Mouse (Mus musculus) liver, embryonic 15.5 days (tissue): Measurements from ENCODE around the gene Taf10. TPM values are rescaled to one million over a fixed set of nuclear protein-coding genes. Genes with fewer than 3 reads are reported as not detected.
"Not testable (repeated sequence)": the region's sequence is repeated elsewhere in the genome, so short reads cannot be mapped to it uniquely, and the experiment has no call there.

Experiments
- ATAC-seq: fragments of 200-750 bp; cut with Nextera tagmentation; 2 replicates; pipeline ENCODE4 v1.8.0; 2017; ENCODE audit warnings: moderate number of reproducible peaks, mild to moderate bottlenecking, moderate library complexity; ENCODE audit not compliant: insufficient read depth
- H3K27ac ChIP-seq: fragments of 300-500 bp; sonication (generic); replicated peaks from 2 replicates; pipeline ENCODE4 v1.5.1; 2015; ENCODE audit warnings: mild to moderate bottlenecking, inconsistent platforms
- H3K27me3 ChIP-seq: fragments of 300-500 bp; sonication (generic); 2 replicates; pipeline ENCODE4 v1.6.1; 2015; ENCODE audit warnings: mild to moderate bottlenecking, inconsistent platforms
- H3K36me3 ChIP-seq: fragments of 300-500 bp; sonication (generic); replicated peaks from 2 replicates; pipeline ENCODE4 v1.6.1; 2015; ENCODE audit warnings: moderate library complexity, mild to moderate bottlenecking, inconsistent platforms
- H3K4me1 ChIP-seq: fragments of 300-500 bp; sonication (generic); replicated peaks from 2 replicates; pipeline ENCODE4 v1.6.1; 2015; ENCODE audit warnings: inconsistent platforms
- H3K4me2 ChIP-seq: fragments of 300-500 bp; sonication (generic); 2 replicates; pipeline ENCODE4 v1.6.1; 2015; ENCODE audit warnings: moderate library complexity, mild to moderate bottlenecking, inconsistent platforms
- H3K4me3 ChIP-seq: fragments of 300-500 bp; sonication (generic); replicated peaks from 2 replicates; pipeline ENCODE4 v1.5.1; 2015; ENCODE audit warnings: mild to moderate bottlenecking, inconsistent platforms
- H3K9ac ChIP-seq: fragments of 300-500 bp; sonication (generic); 2 replicates; pipeline ENCODE4 v1.6.1; 2015; ENCODE audit warnings: moderate library complexity, mild to moderate bottlenecking, inconsistent platforms
- H3K9me3 ChIP-seq: fragments of 300-500 bp; sonication (generic); replicated peaks from 2 replicates; pipeline ENCODE4 v1.6.1; 2016; ENCODE audit warnings: inconsistent platforms
- WGBS: fragments of 180-500 bp; shearing (Covaris S2); methylation state at CpG from one replicate; pipeline ENCODE4 v1.1.7; 2015; ENCODE audit warnings: mixed read lengths; ENCODE audit not compliant: insufficient replicate concordance; 5-methylcytosine and 5-hydroxymethylcytosine counted together
- polyA plus RNA-seq: library from polyadenylated mRNA; unstranded; fragments of >200 nt; fragmentation: Nextera tagmentation; extraction: Ambion mirVana; gene quantifications from 2 replicates; pipeline ENCODE4 v1.2.1, GENCODE M21; 2015

Gene Taf10
- polyA plus RNA-seq, 1 experiment from 2014 or later, result 110 TPM

DNA sequence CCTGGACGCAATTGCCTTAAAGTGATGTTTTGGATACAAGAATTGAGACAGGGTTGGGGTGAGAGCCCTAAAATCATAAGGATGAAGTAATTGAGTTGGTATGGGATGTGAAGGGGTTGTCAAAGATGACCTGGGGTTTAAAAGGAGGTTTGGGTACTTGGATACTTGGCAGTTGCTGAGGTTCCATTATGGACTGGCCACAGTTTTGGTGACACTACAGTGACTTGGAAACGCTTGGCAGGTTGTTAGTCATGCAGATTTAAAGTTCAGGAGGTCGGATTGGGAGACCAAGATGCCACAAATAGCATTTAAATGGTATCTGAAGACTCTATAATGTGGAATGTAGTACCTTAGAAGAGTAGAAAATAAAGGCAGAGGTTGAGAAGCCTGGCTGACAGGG lies 6.5 kb downstream of the Taf10 start:
- 26% methylated on average over 3 of the region's 3 CpGs for WGBS
- peaks cover 52% of the 10 kb centered on the region for H3K4me1 ChIP-seq

DNA sequence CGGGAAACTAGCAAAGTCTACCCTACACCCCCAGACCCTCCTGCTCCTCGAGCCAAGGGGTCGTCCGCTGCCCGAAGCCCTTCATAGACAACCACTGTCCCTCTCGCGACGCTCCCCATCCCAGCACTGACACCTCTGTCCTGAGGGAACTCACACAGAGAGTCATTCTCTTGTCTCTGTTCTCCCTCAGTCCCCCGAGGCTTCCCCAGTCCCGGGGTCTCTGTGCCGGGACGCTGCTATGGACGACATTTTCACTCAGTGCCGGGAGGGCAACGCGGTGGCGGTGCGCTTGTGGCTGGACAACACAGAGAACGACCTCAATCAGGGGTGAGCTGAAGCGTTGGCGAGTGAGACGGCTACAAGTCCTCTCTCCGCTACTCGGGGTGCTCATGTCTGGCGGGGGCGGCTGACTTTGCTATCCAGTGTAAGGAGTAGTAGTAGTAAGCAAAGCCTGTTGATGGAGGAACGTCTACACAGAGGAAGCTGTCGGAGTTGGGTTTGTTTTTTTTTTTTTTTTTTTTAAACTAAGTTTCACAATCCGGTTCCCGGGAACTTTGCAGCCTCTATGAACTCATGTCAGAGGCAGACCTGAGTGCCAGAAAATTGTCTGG lies 7.1 kb downstream of the Taf10 start, which contains the start of gene Rrp8:
Gene Rrp8 (minus strand): TSS at position 475 of the 611 bp plus-strand sequence.
- peak; percentile 33 for ATAC-seq
- peak within 1 kb of the TSS; percentile 92 for H3K4me3 ChIP-seq
- peaks cover 56% of the 10 kb centered on the region for H3K36me3 ChIP-seq

More for the DNA sequence above, 6.5 kb downstream of the Taf10 start:
- peak overlapping the region; percentile 95 for H3K4me2 ChIP-seq
- no peaks in the 10 kb centered on the region for H3K27me3 ChIP-seq
- H3K36me3 ChIP-seq, result peaks cover 56% of the 10 kb centered on the region
- peak overlapping the region; percentile 88 for H3K27ac ChIP-seq
- ATAC-seq, result no peak
- peak overlapping the region; percentile 92 for H3K4me3 ChIP-seq
- peak overlapping the region; percentile 91 for H3K9ac ChIP-seq
- H3K9me3 ChIP-seq, result no peaks in the 10 kb centered on the region

DNA sequence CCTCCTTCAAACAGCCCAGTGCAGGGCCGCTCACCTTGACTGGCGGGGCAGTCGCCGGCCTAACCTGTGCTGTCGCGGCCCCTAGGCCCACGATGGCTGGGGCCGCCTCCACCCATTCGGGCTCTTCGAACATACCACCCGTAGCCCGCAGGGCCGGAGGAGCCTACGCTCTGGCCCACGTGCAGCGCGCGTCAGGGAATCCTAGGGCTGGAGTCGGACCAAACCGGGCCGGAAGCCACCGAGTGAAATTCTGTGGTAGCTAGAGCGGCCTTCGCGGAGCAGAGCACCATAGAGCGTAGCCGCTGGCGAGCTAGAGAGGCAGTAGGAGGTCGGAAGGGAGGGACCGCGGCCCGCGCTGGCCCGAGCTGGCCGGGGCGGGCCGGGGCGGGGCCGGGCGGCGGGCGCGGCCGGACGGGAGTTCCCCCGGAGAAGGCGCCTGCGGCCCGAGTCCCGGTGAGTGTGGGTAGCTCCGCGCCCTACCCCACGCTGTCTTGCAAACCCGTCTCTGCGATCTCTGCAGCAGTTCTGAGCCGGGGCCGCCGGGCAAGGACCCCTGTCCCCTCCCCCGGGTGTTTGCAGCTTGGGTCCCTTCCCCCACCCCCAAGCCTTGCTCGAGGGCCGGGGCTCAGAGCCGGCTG lies 7.8 kb downstream of the Taf10 start, which contains the start of gene Ilk:
Gene Ilk (plus strand): TSS at position 329 of the 638 bp plus-strand sequence.
- Histone ChIP-seq H3K4me3 (peak within 1 kb of the TSS; percentile 92), H3K4me1 (peaks cover 47% of the 10 kb centered on the region), H3K9me3 (no peaks in the 10 kb centered on the region), H3K27me3 (no peaks in the 10 kb centered on the region), H3K27ac (peak within 1 kb of the TSS; percentile 88), H3K36me3 (peaks cover 56% of the 10 kb centered on the region), H3K9ac (peak within 1 kb of the TSS; percentile 91), H3K4me2 (peak within 1 kb of the TSS; percentile 95)
- under 1% methylated on average over 59 of the region's 62 CpGs for WGBS
- peak; percentile 99 for ATAC-seq

More for the DNA sequence above, 7.1 kb downstream of the Taf10 start, which contains the start of gene Rrp8:
- no peaks in the 10 kb centered on the region for H3K9me3 ChIP-seq
- H3K27ac ChIP-seq, result peak within 1 kb of the TSS; percentile 88
- H3K27me3 ChIP-seq, result no peaks in the 10 kb centered on the region
- WGBS, result under 1% methylated on average over 30 of the region's 30 CpGs
- H3K9ac ChIP-seq, result peak within 1 kb of the TSS; percentile 91
- H3K4me2 ChIP-seq, result peak within 1 kb of the TSS; percentile 95
- H3K4me1 ChIP-seq, result peaks cover 47% of the 10 kb centered on the region

DNA sequence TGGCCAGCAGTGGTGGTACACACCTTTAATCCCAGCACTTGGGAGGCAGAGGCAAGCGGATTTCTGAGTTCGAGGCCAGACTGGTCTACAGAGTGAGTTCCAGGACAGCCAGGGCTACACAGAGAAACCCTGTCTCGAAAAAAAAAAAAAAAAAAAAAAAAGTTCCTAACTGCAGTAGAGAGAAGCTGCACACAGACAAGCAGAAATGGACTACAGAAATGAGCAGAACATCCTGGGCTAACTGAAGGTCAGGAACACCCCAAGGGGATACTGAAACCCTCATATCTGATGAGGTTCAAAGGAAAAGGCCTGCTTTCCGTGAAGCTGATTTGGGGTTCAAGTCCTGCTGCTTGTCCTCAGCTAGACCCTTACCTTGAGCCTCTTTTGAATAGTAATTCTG lies 8.7 kb downstream of the Taf10 start:
- 25% methylated on average over 4 of the region's 4 CpGs for WGBS
- not testable (repeated sequence) for H3K27me3 ChIP-seq, ATAC-seq, H3K9me3 ChIP-seq
- peaks cover 47% of the 10 kb centered on the region for H3K4me1 ChIP-seq
- H3K9ac ChIP-seq, result peak overlapping the region; percentile 91
- peaks cover 56% of the 10 kb centered on the region for H3K36me3 ChIP-seq
- H3K4me3 ChIP-seq, result peak overlapping the region; percentile 92
- peak overlapping the region; percentile 95 for H3K4me2 ChIP-seq
- H3K27ac ChIP-seq, result peak overlapping the region; percentile 88; the same call in 1 of the 2 replicates

DNA sequence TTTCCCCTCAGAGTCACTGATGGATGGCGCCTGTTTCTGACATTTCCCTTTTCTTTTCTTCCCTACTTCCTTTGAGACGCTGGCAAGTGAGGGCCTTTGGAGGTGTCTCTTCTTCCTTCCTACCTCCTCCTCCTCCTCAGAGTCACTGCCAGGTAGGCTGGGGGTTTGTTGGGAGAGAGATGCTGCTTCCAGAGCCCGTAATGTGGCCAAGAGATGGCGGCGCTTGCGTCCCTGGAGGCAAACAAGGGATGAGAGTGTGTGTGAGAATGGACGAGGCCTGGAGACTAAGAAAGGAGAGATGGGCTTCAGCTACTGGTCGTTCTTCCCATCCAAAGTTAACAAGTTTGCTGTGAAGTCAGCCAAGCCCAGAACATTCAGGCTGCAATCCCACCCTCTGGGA lies 9.3 kb downstream of the Taf10 start:
- H3K9ac ChIP-seq, result 0 out of 2 replicates have a peak overlapping the region, but pooled peaks have one; percentile 91
- WGBS, result 76% methylated on average over 8 of the region's 8 CpGs
- peaks cover 53% of the 10 kb centered on the region for H3K36me3 ChIP-seq
- 0 out of 2 replicates have a peak overlapping the region, but pooled peaks have one; percentile 92 for H3K4me3 ChIP-seq
- H3K27ac ChIP-seq, result no peak overlapping the region; the same call in 1 of the 2 replicates
- H3K4me1 ChIP-seq, result peaks cover 42% of the 10 kb centered on the region
- H3K9me3 ChIP-seq, result no peaks in the 10 kb centered on the region
- H3K27me3 ChIP-seq, result no peaks in the 10 kb centered on the region
- ATAC-seq, result no peak
- H3K4me2 ChIP-seq, result peak overlapping the region; percentile 95

DNA sequence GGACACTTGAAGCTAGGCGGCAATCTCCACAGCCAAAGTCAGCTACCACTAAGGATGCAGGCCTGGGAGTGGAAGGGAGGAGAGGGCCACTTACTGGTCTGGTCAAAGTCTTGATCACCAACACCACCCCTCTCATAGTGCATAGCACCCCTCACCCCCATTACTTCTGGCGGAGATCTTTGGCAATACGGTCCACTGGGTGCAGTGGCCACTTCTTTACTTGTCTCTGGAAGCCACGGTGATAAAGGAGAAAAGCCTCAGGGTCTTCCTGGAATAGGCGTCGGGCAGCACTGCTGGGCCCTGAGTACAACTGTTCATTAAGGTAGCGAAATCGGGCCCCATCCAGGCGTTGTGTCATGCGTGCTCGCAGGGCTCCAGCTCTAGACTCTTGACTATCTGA lies 10.3 kb downstream of the Taf10 start:
- H3K27me3 ChIP-seq, result no peaks in the 10 kb centered on the region
- H3K9ac ChIP-seq, result no peak overlapping the region
- WGBS, result 87% methylated on average over 11 of the region's 11 CpGs
- no peak overlapping the region for H3K27ac ChIP-seq
- no peak overlapping the region for H3K4me2 ChIP-seq
- H3K4me1 ChIP-seq, result peaks cover 32% of the 10 kb centered on the region
- H3K9me3 ChIP-seq, result no peaks in the 10 kb centered on the region
- H3K4me3 ChIP-seq, result no peak overlapping the region
- no peak for ATAC-seq
- peaks cover 53% of the 10 kb centered on the region for H3K36me3 ChIP-seq

DNA sequence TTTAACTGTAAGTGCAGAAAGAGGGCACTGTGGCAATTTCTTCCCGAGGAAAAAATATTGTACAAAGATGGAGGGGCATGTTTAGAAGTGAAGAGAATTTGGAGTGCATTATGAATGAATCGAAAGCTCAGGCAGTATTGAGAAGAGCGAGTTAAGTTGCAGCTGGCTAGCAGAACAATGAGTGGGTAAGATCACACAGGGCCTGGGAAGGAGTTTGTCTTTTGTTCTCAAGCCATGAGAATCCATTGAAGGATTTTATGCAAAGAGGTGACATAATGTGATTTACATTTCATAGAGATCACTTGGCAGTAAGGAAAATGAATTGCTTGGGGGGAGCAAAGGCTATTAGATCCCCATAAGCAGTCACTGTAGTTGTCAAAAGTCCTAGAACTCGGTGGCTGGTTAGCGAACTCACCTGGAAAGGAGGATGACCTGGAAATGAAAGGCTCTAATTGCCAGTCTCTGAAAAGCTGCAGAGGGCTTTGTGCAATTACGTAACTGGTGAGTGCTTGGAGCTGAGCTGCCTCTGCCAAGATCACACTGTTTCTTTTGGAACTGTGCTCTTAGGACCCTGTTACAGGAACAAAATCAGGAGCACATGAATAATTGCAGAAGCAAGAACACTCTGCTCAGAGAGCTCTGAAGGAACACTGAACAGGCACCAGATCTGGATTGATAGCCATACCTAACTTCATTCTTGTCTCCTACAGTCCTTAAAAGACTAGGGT lies 15.3 kb downstream of the Taf10 start:
- H3K27ac ChIP-seq, result no peak overlapping the region
- no peaks in the 10 kb centered on the region for H3K9me3 ChIP-seq
- no peaks in the 10 kb centered on the region for H3K27me3 ChIP-seq
- WGBS, result 64% methylated on average over 6 of the region's 6 CpGs
- no peak overlapping the region for H3K4me3 ChIP-seq
- ATAC-seq, result no peak
- H3K4me2 ChIP-seq, result no peak overlapping the region
- no peaks in the 10 kb centered on the region for H3K4me1 ChIP-seq
- peaks cover 46% of the 10 kb centered on the region for H3K36me3 ChIP-seq
- H3K9ac ChIP-seq, result no peak overlapping the region

DNA sequence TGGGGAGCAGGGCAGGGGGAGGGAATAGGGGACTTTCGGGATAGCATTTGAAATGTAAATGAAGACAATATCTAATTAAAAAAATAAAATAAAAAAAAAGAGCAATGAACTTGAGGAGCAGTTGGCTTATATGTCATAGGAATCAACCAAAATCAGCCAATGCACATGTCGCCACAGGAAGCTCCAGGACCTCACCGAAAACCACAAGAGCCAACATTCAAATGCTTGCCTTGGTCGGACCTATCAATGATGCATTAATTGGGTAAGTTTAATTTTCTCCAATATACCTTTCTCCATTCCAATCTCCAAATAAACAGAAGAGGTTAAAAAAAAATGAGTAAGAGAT lies 17.2 kb downstream of the Taf10 start:
- Histone ChIP-seq H3K9ac (no peak overlapping the region), H3K9me3 (no peaks in the 10 kb centered on the region), H3K4me3 (no peak overlapping the region), H3K4me2 (no peak overlapping the region), H3K36me3 (peaks cover 26% of the 10 kb centered on the region), H3K27ac (no peak overlapping the region), H3K27me3 (no peaks in the 10 kb centered on the region), H3K4me1 (no peaks in the 10 kb centered on the region)
- no peak for ATAC-seq
- WGBS, result 55% methylated on average over 4 of the region's 4 CpGs

DNA sequence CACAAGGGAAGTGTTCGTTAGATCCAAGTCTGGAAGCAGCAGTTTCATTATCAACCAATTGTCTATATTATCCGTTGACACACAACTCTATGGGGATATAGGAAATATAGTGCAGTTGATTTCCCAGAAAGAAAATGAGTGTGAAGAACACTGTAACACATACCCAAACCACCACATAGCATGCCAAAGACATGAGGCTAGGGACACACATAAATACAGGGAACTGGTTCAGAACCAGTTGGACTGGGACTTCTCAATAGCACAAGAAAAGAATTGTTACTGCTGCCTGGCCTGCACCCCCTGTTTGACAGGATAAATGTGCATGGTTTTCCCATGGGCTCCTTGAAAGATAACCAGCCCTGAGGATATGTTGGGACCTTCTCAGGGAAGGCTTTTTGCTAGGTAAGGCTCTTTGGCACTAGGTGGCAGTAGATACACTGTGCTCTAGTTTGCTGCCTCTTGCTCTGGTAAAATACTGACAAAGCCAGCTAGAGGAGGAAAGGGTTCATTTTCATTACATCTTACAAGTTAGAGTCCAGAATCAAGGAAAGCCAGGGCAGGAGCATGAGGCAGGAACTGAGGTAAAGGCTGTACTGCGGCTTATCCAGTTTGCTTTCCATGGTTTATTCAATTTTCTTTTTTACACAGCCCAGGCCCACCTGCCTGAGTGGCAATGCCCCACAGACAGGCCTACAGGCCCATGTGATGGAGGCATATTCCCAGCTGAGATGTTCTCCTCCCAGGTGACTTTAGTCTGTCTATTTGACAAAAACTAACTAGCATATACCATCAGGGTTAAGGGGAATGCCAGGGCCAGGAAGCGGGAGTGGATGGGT lies 17.8 kb downstream of the Taf10 start:
- Histone ChIP-seq H3K4me2 (no peak overlapping the region), H3K36me3 (peaks cover 20% of the 10 kb centered on the region), H3K9me3 (no peaks in the 10 kb centered on the region), H3K4me3 (no peak overlapping the region), H3K9ac (no peak overlapping the region), H3K27ac (no peak overlapping the region), H3K27me3 (no peaks in the 10 kb centered on the region), H3K4me1 (no peaks in the 10 kb centered on the region)
- 71% methylated on average over 4 of the region's 4 CpGs for WGBS
- ATAC-seq, result peak; percentile 54; the same call in 1 of the 2 replicates

DNA sequence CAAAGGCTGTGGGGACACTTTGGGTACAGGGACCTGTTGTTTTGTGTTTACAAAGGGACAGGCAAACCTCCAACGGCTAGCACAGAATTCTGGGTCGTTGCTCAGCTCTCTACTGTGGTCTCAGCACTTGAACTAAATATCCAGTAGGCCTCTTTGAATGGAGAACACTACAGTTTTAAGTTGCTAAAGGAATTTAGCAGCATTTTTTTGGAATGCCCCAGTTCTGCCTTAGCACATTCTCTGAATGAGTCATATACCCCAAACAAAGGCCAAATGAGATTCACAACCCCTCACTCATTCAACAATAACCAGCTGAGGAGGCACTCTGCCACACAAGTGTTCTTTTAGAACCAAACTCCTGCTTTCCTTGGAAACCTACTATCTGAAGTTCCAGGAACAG lies 22.2 kb downstream of the Taf10 start:
- H3K27me3 ChIP-seq, result no peaks in the 10 kb centered on the region
- H3K27ac ChIP-seq, result no peak overlapping the region
- no peaks in the 10 kb centered on the region for H3K36me3 ChIP-seq
- H3K4me1 ChIP-seq, result no peaks in the 10 kb centered on the region
- ATAC-seq, result no peak
- H3K9me3 ChIP-seq, result no peaks in the 10 kb centered on the region
- no peak overlapping the region for H3K4me3 ChIP-seq
- no peak overlapping the region for H3K9ac ChIP-seq
- H3K4me2 ChIP-seq, result no peak overlapping the region
- WGBS, result 60% methylated on average over 2 of the region's 2 CpGs
